Mouse (Mus musculus): Measurements from ENCODE around the gene Gigyf2.

Gigyf2 gene

DNA sequence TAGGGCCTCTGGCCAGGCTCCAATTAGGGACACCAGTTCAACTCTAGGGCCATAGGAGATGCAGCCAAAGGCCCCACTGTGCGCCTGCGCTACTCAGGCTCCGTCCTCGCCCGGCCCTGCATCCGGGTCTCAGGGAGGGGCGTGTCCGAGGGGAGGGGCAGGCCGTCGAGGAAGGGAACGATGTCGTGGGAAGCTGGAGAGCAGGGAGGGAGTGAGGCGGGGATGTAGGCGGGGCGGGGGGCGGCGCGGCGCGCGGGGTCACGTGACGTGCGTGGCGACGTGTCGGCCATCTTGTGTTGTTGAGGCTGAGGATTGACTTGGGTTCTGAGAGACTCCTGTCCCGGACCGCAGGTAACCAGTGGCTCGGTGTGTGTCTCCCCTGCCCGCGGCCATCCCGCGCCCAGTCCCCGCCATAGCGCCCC lies at the start of gene Gigyf2:
Gigyf2 (plus strand) TSS at position 257 of the 422 bp plus-strand sequence.
- peak; percentile 100 for DNase-seq (ENCODE audit: low read depth, low spot score)

DNA sequence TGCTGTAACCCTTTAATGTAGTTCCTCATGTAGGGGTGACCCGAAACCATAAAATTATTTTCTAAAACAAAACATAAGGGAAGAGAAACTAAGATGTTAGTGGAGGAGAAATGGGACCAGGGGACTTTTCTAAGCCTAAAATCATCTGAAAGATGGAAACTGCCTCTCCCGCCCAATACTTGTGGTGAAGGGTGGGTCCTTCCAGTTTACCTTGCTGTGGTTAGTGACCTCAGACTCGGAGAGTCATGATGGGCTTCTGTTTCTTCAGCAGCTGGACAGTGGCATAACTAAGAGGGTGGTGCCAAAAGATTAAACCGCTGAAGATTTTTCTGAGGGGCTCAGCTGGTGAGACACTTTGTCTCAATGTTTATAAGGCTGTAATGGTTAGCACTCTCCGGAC lies 46.5 kb upstream of the Gigyf2 start:
- DNase-seq (ENCODE audit: low read depth, low spot score) = no peak

DNA sequence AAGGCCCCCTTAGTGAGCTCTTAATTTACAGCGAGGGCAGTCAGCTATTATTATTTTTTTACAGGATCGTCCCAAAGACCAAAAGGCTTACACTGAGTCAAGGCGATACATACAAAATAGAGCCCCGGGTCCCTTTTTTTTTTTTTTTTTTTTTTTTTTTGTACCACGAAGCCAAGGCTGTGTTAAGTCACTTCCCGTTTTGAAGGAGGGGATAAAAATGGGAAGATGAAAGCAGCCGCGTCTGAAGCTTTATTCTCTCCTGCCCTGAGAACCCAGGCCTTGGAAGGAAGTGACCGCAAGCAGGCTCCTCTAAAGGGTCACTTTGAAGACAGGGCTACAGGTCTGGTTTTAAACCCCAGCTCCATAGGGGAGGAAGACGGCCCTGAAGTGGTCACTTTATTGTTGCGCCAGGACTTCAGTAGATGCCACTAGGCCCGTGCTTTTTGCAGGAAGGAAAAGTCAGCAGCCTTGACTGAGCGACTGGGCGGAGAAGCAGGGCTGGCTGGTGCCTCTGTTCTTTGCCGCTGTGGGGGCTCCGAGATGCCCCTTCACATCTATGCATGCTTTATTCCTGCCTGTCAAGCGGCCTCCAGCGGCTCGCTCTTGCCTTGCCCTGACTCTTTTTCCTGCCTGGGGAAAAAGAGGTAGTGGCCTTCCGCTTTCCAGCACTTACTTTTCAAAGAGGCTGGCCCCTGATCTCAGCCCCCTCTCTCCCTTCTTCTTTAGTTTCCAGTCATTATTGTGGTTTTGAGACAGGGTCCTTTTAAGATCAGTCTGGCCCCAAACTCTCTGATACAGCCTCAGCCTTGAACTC lies 45.0 kb upstream of the Gigyf2 start:
- no peak for DNase-seq (ENCODE audit: low read depth, low spot score)

- peak; percentile 56 for DNase-seq (ENCODE audit: low read depth, low spot score)
Observed at GRCm38 (mm10) chr1:87282413-87282788, 44.4 kb upstream of the Gigyf2 start.

- no peak for DNase-seq (ENCODE audit: low read depth, low spot score)
Observed at GRCm38 (mm10) chr1:87283410-87283960, 43.3 kb upstream of the Gigyf2 start.

GRCm38 (mm10) chr1:87287105-87287504 lies 39.7 kb upstream of the Gigyf2 start:
- no peak for DNase-seq (ENCODE audit: low read depth, low spot score)

DNA sequence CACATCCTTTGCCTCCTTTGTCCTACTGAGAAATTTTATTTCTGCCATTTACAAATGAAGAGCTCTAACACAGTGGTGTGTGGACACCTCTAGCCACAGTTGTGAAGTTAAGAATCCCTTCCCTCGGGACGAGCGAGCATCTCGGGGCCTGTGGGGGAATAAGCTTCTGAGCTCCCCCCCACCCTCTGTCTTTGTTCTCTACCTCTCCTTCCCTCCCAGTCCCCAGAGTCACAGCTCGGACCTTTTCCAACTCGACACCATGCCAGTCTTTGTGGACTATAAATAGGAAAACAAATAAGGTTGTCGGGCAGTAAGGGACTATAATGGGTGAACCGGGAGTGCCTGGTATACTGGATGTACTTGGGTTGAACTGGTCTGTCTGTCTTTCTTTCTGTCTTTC lies 35.4 kb upstream of the Gigyf2 start:
- no peak for DNase-seq (ENCODE audit: low read depth, low spot score)

- peak; percentile 82 for DNase-seq (ENCODE audit: low read depth, low spot score)
Observed at GRCm38 (mm10) chr1:87292420-87293190, 34.2 kb upstream of the Gigyf2 start.

- DNase-seq (ENCODE audit: low read depth, low spot score) = no peak
Observed at GRCm38 (mm10) chr1:87294063-87294710, 32.6 kb upstream of the Gigyf2 start.

GRCm38 (mm10) chr1:87294951-87295350 lies 31.8 kb upstream of the Gigyf2 start:
- DNase-seq (ENCODE audit: low read depth, low spot score) = no peak

DNA sequence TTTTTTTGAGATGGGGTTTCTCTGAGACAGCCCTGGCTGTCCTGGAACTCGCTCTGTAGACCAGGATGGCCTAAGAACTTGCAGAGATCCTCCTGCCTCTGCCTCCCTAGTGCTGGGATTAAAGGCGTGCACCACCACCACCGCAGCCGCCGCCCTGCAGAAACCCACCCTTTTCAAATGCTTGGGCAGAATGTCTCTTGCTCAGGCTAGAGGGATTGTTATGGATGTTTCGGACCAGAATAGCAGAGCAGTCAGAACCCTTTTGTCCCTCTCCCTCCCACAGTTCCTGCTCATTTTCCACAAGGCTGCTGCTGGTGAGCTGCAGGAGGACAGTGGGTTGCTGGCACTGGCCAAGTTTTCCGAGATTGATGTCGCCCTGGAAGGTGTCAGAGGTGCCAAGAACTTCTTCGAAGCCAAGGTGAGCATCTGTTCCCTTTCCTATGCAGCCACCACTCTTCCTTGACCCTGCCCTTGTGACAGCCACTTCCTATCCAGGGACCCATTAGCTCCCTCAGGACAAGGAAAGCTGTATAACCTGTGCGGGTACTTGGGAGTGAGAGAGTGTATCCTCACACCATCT lies 29.4 kb upstream of the Gigyf2 start:
- peak; percentile 57 for DNase-seq (ENCODE audit: low read depth, low spot score)

DNA sequence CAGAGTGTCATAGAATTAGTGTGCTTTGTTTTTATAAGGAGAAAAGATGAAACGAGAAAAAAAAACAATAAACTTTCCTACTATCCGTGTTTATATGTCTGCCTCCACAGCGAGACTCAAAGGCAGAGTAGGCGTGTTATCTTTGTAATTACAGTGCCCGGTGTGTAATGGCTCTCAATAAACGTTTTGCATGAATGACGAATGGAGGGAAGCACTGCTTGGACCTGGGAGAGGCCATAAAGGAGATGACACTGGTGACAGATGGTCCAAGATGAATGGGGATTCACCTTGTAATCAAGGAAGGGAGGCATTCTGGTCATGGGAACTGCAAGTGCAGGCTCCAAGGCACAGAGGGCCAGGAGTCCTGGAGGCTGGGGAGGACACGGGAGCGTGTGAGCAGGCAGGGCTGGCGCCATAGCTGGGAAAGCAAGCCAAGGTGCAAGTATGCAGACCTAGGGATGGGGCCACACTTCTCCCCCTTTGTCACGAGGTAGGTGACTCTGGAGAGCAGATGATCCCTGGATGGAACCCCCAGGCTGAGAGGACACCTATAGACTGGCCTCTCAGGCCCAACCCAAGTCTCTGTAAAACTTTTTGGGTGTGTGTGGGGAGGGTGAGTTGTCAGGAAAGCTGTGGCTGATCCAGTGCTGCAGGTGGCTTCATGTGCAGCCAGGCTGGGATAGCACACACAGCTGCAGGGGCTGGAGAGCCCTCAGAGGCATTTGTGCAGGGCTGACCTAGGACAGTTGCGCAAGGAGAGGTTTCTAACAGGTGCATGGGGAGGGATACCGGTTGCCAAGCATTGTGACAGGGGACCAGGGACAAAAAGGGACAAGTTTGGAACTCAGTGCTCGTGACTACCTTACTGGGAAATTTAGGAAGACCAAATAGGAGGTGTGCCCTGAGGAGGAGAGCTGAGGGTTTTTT lies 26.2 kb upstream of the Gigyf2 start:
- no peak for DNase-seq (ENCODE audit: low read depth, low spot score)

DNA sequence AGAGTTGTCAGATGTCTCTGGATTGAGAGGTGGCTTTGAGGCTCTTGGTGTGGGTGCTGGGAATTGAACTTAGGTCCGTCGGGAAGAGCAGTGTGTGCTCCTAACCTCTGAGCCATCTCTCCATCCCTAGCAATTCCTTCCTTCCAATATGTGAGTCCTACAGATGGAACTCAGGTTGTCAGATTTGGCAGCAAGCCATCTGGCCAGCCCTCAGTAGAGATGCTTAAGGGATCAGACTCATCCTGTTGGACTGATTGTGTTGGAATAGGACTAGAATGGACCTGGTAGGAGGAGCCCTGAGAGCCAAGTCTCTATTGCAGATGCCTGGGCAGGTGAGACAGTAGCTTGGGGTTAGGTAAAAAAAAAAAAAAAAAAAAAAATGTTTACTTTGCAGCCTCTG lies 24.8 kb upstream of the Gigyf2 start:
- no peak for DNase-seq (ENCODE audit: low read depth, low spot score)

- DNase-seq (ENCODE audit: low read depth, low spot score) = no peak
Observed at GRCm38 (mm10) chr1:87308952-87309351, 17.8 kb upstream of the Gigyf2 start.

DNA sequence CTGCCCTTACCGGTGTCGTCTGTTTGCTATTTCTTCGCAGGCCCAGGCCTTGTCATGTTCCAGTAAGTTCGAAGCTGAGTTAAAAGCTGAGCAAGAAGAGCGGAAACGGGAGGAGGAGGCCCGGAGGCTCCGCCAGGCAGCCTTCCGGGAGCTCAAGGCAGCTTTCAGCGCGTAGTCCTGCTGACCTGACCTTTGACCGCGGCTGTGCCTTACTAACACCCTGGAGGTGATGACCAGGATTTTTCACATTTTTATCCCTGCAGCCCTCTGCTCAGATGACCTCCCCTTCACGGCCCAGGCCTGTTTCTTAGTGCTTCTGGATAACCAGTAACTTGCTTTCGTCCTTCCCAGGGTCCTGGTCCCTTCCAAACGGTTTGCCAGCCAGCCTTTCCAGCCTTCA lies 17.2 kb upstream of the Gigyf2 start:
- no peak for DNase-seq (ENCODE audit: low read depth, low spot score)

DNA sequence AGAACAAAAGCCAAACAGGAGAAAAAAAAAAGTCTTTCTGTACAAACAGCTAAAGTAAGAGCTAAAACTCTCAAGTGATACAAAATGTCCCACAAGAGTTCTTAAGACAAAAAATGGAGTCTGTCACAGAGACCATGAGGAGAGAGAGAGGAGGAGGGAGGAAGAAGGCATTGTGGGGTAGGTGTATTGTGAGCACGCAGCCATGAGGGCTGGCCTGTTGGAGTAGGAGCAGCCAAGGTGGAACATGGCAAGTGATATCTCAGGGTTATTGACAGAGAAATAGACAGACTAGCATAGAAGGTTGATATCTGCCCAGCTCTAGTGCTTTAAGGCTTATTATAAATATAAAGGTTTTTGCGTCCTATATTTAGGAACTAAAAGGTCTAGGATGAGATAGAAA lies 14.1 kb upstream of the Gigyf2 start:
- no peak for DNase-seq (ENCODE audit: low read depth, low spot score)

GRCm38 (mm10) chr1:87313116-87313515 lies 13.7 kb upstream of the Gigyf2 start:
- no peak for DNase-seq (ENCODE audit: low read depth, low spot score)

GRCm38 (mm10) chr1:87313843-87314570 lies 12.8 kb upstream of the Gigyf2 start:
- DNase-seq (ENCODE audit: low read depth, low spot score) = peak; percentile 90

- no peak for DNase-seq (ENCODE audit: low read depth, low spot score)
Observed at GRCm38 (mm10) chr1:87315431-87315830, 11.4 kb upstream of the Gigyf2 start.

DNA sequence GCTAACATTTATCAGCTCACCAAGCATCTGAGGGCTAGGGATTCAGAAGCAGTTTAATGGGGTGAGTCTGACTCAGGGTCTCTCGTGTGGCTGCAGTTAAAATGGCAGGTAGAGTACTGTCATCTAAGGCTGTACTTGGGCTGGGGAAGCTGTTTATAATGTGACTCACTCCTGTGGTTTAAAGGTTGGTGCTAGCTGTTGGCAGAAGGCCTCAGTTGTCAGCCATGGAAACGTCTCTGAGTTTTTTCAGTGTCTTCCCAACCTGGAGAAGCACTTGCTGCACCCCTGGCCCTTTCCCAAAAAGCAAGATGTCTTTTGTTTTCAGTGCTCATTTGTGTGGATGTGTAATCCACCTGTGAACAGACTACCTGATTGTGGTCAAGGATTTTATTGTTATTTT lies 10.9 kb upstream of the Gigyf2 start:
- DNase-seq (ENCODE audit: low read depth, low spot score) = no peak

Data from ES-CJ7 (cell line).